Mouse (Mus musculus) testis, postnatal 14 days (tissue): ENCODE data around the gene Tedc2.
A peak's percentile ranks its signal among the peaks of the same experiment; 100 is the strongest.

Experiments used
- DNase-seq: peaks from one replicate; pipeline ENCODE4 v3.0.0; 2021; ENCODE audit warnings: low spot score

Gene Tedc2

DNA sequence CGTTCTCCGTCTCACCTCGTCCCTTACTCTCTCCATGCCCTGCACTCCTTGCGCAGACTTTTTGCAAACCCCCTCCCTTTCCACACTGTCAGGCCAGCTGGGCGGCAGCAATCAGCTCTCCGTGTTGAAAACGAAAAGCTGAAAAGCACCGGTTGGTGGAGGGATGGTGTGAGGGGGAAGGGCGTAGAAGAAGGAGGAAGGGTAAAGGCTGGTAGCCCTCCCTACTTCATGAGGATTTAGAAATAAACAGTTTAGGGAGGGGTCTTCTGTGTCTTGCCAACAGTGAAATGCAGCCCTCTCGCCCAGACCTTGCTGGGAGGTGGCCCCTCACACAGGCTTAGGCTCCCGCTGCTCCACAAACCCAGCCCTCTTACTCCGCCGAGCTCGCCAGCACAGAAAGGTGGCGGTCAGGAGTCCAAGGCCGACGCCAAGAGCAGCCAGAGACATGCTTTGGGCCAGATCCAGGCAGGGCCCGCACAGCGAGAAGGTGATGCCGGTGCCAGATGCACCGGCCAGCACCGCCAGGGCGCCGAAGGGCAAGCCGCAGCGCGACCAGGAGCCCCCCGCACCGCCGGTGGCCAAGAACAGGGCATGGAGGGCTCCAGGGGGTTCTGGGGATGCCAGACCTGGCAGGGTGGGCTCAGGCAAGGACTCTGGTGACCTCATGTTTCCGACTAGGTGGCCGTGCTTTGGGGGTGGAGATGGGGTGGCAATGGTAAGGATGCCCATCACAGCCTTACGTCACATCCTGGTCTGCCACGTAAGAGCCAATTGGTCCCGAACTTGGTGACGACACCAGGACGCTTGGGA lies 8.8 kb downstream of the Tedc2 start:
- no peak for DNase-seq

DNA sequence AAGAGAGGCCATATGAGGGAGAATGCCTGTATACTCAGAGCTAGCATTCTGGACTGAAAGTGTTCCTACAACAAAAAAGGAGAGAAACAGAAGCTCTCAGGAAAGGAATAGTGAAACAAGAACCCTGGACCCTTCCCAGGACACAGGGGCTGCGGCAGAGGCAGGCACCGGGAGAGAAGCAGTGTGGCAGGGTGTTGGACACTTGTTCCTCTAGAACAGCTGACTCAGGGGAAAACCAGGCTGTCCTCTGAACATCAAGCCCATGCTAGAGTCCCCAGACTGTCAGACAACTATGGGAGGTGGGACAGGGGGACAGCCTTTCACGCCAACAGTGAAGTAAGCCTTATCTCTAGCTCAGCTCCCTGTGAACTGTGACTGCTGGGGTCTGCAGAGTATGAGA lies 10.1 kb downstream of the Tedc2 start:
- no peak for DNase-seq

DNA sequence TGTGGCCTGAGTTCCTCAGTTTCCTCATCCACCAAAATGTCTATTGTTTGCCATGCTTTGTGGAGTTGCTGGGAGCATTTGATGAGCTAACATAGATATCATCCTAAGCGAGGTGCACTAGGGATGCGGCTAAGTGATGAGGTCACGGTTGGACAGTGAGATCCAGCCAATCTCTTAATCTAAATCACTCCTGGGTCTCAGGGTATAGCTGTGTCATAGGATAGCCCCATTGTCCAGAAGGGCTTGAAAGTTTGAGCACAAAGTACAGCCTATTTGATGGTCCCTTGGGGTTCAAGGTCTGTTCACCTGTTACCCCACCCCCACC lies 10.8 kb downstream of the Tedc2 start:
- no peak for DNase-seq

DNA sequence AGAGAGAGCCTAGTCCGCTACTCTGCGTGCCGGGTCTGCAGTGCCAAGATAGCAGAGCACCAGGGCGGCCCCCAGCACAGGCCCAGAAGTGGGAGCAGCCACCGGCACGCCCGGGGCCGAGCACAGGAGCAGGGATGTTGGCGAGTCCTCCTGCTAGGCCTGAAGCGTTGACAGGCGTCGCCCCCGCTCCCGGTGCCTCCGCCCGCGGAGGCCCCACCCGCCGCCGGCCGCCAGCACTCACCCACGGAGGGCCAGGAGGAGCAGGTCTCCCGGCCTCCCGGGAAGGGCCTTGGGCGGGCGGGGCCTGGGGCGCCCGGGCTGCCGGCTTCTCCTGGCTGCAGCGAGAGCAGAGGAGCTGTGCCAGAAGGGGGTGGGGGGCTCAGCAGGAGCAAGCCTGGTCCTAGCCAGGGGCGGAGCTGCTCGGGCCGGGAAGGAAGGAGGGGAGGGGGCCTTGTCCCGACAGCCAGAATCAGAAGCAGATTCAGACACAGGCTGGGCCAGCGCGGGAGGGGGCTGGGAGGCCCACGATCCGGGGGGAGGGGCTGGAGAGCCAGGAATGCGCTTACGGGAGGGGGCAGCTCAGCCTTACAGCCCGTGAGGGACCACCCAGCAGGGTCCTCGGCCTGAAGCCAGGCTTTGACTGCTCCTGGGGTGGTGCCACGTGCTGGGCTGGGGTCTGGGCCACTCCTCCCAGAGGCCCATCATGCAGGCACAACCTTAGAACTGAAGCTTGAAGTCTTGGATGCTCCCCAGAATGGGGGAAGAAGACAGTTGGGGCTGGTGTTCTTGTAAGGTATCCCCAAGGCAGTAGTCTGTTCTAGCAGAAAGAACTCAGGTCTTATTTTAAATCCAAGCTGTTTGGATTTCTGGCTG lies 11.4 kb downstream of the Tedc2 start, which contains the start of gene Ntn3:
TSS of gene Ntn3 (minus strand) at position 489 of the 873 bp plus-strand sequence.
- DNase-seq, result peak; percentile 46

DNA sequence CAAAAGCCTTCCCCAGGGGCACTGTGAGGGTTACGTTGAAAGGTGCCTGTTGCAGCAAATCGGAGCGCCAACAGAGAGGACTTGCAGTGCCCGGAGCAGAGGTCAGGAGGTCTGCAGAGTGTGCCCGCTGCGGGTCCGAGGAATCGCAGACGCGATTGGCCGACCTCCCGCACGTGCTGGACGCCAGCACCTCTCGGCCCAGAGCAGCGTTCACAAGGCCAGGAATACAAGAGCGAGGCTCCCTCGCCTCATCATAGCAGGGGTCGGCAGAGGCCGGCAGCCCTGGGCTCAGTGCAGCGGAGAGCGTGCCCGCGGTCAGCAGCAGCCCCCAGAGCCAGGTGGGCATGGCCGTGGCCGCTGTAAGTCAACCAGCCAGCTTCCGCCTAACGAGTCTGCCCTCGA lies 12.0 kb downstream of the Tedc2 start:
- peak; percentile 48 for DNase-seq

DNA sequence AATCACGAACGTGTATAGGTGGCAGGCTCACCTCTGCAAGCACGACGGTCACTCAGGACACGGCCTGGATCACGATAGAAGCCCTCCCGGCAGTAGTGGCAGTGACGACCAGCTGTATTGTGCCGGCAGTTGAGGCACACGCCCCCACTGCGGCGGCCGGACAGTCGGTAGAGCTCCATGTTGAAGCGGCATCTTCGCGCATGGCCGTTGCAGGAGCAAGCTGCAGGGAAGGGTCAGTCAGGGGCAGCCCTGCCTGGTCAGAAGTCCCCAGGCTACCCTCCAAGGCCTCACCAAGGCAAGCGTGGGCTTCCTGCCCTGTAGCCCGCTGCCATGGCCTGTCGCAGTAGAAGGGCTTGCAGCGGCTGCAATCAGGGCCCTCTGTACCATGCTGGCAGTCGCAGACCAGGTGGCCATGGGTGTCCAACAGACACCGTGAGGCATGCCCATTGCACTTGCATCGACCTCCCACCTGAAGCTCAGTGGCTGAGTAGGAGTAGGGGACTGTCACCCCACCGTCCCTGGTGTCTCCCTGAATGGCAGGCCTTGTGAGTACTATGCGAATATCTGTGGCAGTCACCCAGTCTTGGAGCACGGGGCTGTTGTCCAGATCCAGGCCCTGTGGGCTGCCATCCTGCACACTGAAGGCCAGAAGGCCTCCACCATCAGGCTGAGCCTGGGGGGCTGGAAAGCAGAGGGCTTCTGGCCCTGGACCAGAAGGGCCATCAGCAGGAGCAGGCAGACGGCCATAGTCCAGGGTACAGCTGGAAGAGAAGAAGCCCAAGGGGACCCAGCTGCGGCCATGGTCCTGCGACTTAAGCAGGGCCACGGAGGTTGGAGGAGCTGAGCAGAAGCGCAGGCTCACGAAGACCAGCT lies 12.6 kb downstream of the Tedc2 start:
- no peak for DNase-seq

DNA sequence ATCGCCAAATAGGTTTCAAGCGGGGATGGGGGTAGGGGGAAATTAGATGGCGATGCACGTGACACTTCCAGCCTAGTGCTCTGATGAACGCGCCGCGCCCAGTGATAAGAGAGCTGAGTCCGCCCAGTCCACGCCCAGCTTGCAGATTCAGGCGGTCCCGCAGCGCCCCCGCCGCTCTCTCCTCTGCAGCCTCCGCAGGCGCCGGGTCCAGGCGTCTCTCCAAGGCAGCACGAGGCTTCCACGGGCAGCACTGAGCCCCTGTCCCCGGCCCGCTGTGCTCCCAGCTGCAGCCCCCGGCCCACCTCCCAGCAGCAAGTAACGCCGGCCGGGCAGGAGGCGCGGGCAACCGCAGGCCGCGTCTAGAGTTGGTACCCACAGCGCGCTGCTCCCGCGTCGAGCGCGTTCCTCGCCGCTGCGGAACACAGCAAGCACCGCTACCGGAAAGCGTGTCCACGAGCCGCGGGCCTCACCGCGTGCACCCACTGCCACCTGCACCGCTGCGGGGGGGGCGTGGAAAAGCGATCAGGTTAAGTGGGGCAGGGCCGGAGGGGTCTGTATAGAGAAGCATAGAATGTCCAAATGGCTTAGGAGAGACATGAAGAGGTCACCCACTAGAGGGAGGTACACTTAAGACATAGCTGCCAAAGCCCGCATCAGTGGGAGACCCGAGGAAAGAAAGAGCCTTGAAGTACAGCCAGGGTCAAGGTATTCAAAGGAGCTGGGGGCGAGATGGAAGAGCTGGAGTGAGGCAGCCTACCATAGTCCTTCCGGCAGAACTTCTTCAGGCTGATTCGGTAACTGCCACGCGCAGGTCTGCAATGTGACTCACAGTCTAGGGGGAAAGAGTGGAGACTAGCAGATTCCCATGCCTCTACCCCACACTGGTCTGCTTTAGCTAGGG lies 13.9 kb downstream of the Tedc2 start:
- peak; percentile 64 for DNase-seq

DNA sequence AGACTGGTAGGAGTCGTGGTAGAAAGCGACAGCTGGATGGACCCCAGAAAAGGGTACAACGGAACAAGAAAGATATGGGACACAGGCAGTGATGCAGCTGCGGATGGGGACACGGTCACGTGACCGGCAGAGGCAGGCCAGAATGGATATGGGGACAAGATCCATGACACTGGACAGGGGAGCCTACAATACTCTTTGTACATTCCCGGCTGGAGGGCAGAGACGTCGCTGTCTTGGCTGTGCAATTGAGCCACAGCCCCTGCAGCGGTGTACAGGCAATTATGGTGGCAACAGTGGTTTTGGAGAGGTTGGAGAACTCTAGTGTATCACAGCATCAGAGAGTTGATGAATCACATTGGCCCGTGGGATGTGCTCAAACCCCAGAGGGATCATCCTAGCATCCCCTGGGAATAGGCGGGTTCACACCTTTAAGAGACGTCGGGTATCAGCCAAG lies 14.7 kb downstream of the Tedc2 start:
- DNase-seq, result peak; percentile 43

DNA sequence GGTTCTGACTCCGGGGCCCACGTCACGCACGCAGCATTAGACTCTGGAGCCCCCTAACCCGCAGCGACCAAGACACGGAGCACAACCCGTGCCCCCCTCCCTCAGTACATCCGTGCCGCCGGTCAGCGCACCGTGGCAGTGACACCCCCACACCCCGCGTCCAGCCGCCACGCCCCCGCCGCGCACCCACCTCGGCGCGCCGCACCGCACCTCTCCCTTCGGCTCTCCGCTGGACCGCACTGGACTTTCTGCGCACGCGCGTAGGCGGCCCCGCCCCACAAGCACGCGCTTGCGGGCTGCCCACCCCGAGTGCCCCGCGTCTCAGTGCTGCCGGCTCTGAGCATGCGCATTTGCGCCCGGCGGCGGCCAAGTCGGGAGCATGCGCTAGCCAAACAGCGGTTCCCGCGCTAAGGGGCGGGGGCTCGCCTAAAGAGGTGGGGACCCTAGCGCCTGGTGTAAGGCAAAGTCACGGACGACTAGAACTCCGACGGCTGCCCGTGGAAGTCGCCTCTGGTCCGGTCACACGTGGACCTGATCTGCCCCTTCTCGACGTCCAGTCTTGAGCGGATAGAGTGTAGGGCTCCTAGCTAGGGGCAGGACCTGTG lies 15.3 kb downstream of the Tedc2 start, which contains the start of gene Tbc1d24:
TSS of gene Tbc1d24 (minus strand) at position 279 of the 605 bp plus-strand sequence.
- DNase-seq, result peak; percentile 94

DNA sequence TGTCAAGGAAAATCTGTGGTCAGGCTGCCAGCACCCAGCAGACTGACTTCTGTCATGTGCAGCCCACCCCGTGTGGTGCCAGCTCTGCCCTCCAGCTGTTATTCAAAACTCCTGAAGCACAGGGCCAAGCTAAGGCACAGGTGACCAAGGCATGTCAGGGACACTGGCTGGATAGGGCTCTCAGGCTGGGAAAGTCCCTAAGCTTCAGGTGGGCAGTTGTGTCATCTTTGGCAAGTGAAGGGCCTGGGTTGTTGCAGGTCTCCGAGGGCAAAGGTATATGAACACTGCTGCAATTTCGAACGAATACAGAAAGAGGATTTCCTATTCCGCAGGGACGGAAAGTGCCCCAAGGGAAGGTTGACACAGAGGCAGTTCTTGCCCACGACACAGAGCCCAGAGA lies 15.8 kb downstream of the Tedc2 start:
- DNase-seq, result no peak

DNA sequence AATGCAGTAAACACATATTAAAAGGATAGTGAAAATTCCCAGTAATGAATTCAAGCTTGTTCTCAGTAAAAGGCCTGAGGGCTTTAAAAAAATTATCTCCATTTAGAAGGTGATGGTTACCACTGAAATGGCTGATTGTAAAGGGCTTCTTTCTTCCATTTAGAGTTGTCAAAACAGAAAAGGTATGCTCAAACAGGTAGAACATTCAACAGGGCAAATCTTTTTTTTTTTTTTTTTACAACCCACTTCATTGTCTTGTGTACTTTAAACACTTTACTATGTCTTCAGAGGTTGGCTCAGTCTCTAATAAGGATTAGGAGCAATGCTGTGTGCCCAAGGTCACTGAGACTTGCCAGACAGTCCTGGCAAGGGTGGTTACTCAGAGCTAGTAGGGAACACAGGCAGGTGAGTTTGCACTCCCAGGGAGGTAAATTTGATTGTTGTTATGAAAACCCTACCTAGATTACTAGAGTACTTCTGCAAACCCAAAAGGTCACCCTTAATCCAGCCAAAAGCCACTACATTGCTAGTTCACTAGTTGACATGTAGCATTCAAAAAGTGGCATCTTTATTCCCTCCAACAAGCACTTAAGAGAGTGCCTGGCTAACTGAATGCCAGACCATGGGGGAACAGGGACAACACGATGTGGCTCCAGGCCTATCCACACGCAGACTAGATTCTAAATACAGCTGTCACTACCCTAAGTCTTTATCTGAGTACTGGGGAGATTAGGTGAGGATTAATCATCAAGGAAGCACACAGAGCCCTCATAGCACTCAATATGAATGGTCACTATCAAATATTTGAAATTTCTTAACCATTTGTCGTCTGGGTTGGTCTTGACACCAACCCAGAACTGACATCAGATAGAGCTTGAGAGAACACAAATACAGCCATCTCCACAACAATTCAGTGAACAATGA lies 16.8 kb downstream of the Tedc2 start:
- DNase-seq, result no peak

DNA sequence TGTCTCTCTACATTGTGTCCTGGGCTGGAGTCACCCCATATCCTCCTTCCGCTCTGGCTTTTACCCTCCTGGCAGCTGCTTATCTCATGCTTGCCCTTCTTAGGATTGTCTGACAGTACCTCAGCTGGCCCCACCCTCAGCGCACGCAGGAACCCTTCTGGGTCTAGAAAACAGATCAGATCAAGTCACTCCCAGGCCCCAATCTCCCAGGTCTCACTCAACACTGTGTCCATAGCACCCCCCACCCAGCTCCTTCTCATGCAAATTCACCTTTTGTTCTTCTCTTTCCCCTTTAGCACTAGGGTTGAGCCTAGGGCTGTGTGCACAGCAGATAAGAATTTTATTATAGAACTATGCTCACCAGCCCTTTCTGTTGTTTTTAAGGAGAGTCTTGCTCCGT lies 17.6 kb downstream of the Tedc2 start:
- no peak for DNase-seq

DNA sequence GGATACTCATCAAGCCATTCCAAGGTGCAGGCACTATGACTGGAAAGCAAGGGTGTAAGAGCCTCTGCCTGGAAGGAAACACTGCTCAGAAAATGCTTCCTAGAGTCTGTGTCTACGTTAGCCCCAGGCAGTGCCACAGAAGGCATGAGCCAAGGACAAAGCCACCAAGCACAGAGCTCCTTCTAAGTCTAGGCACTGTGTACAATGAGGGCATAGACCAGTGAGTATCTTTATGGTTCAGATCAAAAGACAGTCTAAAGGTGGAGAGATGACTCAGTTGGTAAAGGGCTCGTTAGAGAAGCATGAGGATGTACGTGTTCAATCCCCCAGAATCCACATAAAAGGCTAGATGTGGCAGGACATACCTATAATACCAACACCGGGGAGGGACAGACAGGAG lies 19.6 kb downstream of the Tedc2 start:
- DNase-seq, result no peak

DNA sequence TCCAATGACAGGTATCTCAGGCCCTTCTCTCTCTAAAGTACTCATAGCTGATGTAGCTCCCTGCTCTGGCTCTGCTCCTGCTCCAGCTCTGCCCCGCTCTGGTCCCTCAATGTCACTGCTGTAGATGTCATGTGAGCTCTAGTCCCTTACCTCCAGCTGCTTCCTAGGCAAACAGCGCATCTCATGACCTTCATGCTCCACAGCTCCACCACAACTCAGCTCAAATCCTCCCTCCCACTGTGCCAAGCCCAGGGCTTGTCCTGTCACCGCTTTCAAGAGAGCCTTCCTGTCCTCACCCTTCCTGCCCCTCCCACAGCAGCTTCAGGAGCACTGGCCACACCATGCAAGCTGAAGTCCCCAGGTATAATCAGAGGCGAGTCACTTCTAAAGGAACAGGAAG lies 20.9 kb downstream of the Tedc2 start:
- no peak for DNase-seq

DNA sequence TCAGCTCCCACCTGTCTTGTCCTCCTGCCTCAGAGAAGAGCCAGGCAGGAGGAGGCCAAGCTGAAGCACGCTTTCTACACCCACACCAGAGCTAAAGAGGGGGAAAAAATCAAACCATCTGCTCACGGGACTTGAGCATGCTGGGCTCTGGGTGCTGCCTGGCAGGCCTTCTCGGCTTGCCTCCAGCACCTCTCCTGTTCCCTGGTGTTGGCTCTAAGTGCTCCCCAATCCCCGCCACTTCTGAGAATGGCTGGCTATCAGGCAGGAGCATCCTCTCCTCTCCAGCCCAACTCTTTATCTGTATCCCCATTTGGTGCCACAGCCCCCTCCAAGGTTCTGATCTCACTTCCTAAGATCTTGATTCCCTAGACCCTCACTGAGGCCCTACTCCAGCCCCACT lies 21.4 kb downstream of the Tedc2 start:
- DNase-seq, result no peak

DNA sequence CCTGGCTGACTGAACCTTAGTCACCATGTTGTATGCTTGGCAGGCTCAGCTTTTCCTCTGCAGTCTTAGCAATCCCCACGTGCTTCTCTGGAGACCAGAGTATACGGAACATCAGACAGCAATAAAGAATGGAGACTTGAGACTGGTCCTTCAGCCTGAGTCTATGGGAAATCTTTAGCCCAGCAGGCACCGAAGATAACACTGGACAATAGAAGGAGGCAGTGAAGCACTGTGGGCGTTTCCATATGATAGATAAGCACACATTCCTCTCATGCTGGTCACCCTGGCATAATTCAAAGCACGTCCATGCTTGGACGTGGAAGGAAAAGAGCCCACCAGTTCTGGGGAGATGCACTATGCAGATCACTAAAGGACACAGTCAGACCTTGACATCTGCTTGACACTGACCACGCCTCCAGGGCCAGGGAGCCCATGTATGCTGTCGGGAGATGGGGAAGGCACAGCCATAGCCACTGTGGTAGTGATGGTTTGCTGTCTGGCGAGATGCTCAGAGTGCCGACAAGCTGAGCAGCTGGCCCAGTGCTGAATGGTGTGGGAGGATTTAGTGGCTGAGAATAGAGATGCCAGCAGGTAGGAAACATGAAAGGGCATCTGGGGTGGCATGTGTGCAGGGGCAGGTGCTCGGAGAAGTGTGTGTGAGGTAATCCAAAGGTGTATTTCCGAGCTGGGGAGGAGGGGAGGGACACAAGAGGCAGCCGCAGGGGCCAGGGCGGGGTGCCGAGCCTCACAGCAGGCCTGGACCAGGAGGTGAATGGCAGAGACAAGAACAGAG lies 23.4 kb downstream of the Tedc2 start:
- DNase-seq, result no peak

DNA sequence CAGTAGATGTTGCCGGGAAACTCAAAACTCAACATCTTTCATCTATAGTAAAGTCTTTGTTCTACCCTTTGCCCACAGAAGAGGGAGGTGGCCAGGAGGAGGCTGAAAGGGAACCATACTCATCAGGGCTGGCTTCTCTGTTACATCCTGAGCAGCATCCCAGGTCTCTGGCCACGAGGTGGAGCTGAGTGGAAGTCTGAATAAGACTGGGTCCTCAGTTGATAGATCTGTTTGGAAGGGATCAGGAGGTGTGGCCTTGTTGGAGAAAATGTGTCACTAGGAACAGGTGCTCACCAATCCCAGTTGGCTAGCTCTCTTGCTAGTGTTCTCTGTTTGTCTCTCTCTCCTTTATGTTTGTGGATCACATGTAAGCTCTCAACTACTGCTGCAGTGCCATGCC lies 25.3 kb downstream of the Tedc2 start:
- no peak for DNase-seq

DNA sequence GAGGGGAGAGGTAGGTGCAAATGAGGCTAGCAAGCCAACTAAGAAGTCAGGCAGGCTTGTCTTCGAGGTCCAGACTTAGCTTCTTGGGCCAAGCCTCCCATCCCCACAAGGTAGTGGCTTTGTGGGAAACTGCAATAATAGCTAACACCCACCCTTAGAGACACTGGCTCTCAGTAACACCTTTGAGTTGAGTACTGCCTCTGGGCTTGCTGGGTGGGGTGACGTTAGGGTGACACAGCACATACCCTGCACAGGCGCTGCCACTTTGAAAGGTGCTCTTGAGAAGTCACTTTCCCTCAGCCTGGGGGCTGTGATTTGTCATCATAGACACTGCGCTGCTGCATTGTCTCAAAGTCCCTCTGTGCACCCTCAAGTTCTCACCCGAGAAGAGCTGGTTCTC lies 26.9 kb downstream of the Tedc2 start:
- no peak for DNase-seq

DNA sequence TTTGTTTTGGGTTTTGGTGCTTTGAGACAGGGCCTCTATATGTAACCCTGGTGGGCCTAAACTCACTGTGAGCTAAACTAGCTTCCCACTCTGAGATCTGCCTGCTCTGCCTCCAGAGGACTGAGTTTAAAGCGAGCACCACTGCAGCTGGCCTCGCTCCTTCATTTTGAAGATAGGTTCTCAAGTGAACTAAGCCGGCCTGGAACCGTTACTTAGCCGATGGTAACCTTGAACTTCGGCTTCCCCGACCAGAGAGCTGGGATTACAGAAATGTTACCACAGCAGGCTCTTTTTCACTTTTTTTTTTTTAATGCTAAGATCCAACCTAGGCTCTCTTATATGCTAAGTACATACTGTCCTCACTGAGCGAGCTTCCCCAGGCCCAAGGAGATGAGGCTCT lies 27.4 kb downstream of the Tedc2 start:
- no peak for DNase-seq
